Mouse (Mus musculus): Measurements from ENCODE around the gene Cdk13. TPM values are rescaled to one million over a fixed set of nuclear protein-coding genes. Genes with fewer than 3 reads are reported as not detected.

Gene Cdk13
- polyA plus RNA-seq, 1 experiment from 2014 or later, result 12.7 TPM

GRCm38 (mm10) chr13:17802880-17803279 lies 2.0 kb downstream of the Cdk13 start:
- WGBS, result 7% methylated on average over 3 of the region's 3 CpGs
- Histone ChIP-seq H3K36me3 (replicated peaks) (peaks cover 19% of the 10 kb centered on the region), H3K27ac (replicated peaks) (peak overlapping the region; percentile 95), H3K4me3 (peak overlapping the region; percentile 99), H3K27me3 (replicated peaks; ENCODE audit: low read depth, poor library complexity, severe bottlenecking) (no peaks in the 10 kb centered on the region), H3K4me1 (peaks cover 15% of the 10 kb centered on the region), H3K9me3 (no peaks in the 10 kb centered on the region)
- DNase-seq (ENCODE audit: low spot score), result no peak

- no peak for DNase-seq (ENCODE audit: low spot score)
- H3K36me3 ChIP-seq (replicated peaks), result peaks cover 34% of the 10 kb centered on the region
- peaks cover 15% of the 10 kb centered on the region for H3K4me1 ChIP-seq
- no peak overlapping the region for H3K4me3 ChIP-seq
- no peaks in the 10 kb centered on the region for H3K9me3 ChIP-seq
- H3K27ac ChIP-seq (replicated peaks), result no peak overlapping the region
- H3K27me3 ChIP-seq (replicated peaks; ENCODE audit: low read depth, poor library complexity, severe bottlenecking), result no peaks in the 10 kb centered on the region
- 93% methylated on average over 2 of the region's 2 CpGs for WGBS
These were observed 5.2 kb downstream of the Cdk13 start for GRCm38 (mm10) chr13:17799735-17800134.

- Histone ChIP-seq H3K27ac (replicated peaks) (no peak overlapping the region), H3K4me3 (no peak overlapping the region), H3K36me3 (replicated peaks) (peaks cover 34% of the 10 kb centered on the region), H3K9me3 (no peaks in the 10 kb centered on the region), H3K27me3 (replicated peaks; ENCODE audit: low read depth, poor library complexity, severe bottlenecking) (no peaks in the 10 kb centered on the region), H3K4me1 (no peaks in the 10 kb centered on the region)
- DNase-seq (ENCODE audit: low spot score), result no peak
- WGBS, result 88% methylated on average over 3 of the region's 3 CpGs
These were observed 9.0 kb downstream of the Cdk13 start for GRCm38 (mm10) chr13:17795757-17796456.

GRCm38 (mm10) chr13:17783643-17784042 lies 21.3 kb downstream of the Cdk13 start:
- 92% methylated on average over 5 of the region's 5 CpGs for WGBS
- H3K27me3 ChIP-seq (replicated peaks; ENCODE audit: low read depth, poor library complexity, severe bottlenecking), result no peaks in the 10 kb centered on the region

GRCm38 (mm10) chr13:17779923-17780322 lies 25.0 kb downstream of the Cdk13 start:
- H3K36me3 ChIP-seq (replicated peaks), result peaks cover 12% of the 10 kb centered on the region
- 87% methylated on average over 2 of the region's 2 CpGs for WGBS
- DNase-seq (ENCODE audit: low spot score), result no peak
- no peaks in the 10 kb centered on the region for H3K27me3 ChIP-seq (replicated peaks; ENCODE audit: low read depth, poor library complexity, severe bottlenecking)
- H3K27ac ChIP-seq (replicated peaks), result no peak overlapping the region
- H3K4me1 ChIP-seq, result no peaks in the 10 kb centered on the region
- H3K4me3 ChIP-seq, result no peak overlapping the region
- H3K9me3 ChIP-seq, result peaks cover 5% of the 10 kb centered on the region; the same call in 1 of the 2 replicates

More at GRCm38 (mm10) chr13:17783643-17784042, 21.3 kb downstream of the Cdk13 start:
- Histone ChIP-seq H3K4me1 (no peaks in the 10 kb centered on the region), H3K4me3 (no peak overlapping the region), H3K27ac (replicated peaks) (no peak overlapping the region), H3K9me3 (no peaks in the 10 kb centered on the region), H3K36me3 (replicated peaks) (0 out of 2 replicates have a peak, but pooled peaks cover 6% of the 10 kb centered on the region)
- DNase-seq (ENCODE audit: low spot score), result no peak

GRCm38 (mm10) chr13:17776303-17776702 lies 28.6 kb downstream of the Cdk13 start:
- WGBS, result 97% methylated on average over 1 of the region's 1 CpGs
- Histone ChIP-seq H3K36me3 (replicated peaks) (peaks cover 19% of the 10 kb centered on the region), H3K4me3 (no peak overlapping the region), H3K27ac (replicated peaks) (no peak overlapping the region), H3K27me3 (replicated peaks; ENCODE audit: low read depth, poor library complexity, severe bottlenecking) (no peaks in the 10 kb centered on the region), H3K9me3 (peaks cover 5% of the 10 kb centered on the region; the same call in 1 of the 2 replicates), H3K4me1 (no peaks in the 10 kb centered on the region)
- DNase-seq (ENCODE audit: low spot score), result no peak

GRCm38 (mm10) chr13:17775364-17775763 lies 29.5 kb downstream of the Cdk13 start:
- no peak for DNase-seq (ENCODE audit: low spot score)
- H3K36me3 ChIP-seq (replicated peaks), result peaks cover 22% of the 10 kb centered on the region
- no peak overlapping the region for H3K27ac ChIP-seq (replicated peaks)
- H3K4me1 ChIP-seq, result no peaks in the 10 kb centered on the region
- no peaks in the 10 kb centered on the region for H3K27me3 ChIP-seq (replicated peaks; ENCODE audit: low read depth, poor library complexity, severe bottlenecking)
- H3K9me3 ChIP-seq, result peaks cover 5% of the 10 kb centered on the region; the same call in 1 of the 2 replicates
- H3K4me3 ChIP-seq, result no peak overlapping the region

GRCm38 (mm10) chr13:17773112-17773511 lies 31.8 kb downstream of the Cdk13 start:
- no peak overlapping the region for H3K27ac ChIP-seq (replicated peaks)
- no peak for DNase-seq (ENCODE audit: low spot score)
- H3K36me3 ChIP-seq (replicated peaks), result peaks cover 19% of the 10 kb centered on the region
- H3K27me3 ChIP-seq (replicated peaks; ENCODE audit: low read depth, poor library complexity, severe bottlenecking), result no peaks in the 10 kb centered on the region
- H3K4me3 ChIP-seq, result no peak overlapping the region
- peaks cover 3% of the 10 kb centered on the region; the same call in 1 of the 2 replicates for H3K9me3 ChIP-seq
- H3K4me1 ChIP-seq, result no peaks in the 10 kb centered on the region

- H3K27ac ChIP-seq (replicated peaks), result no peak overlapping the region
- H3K4me1 ChIP-seq, result no peaks in the 10 kb centered on the region
- no peak overlapping the region for H3K4me3 ChIP-seq
- peaks cover 16% of the 10 kb centered on the region for H3K36me3 ChIP-seq (replicated peaks)
- 87% methylated on average over 6 of the region's 6 CpGs for WGBS
- no peaks in the 10 kb centered on the region for H3K9me3 ChIP-seq
- no peaks in the 10 kb centered on the region for H3K27me3 ChIP-seq (replicated peaks; ENCODE audit: low read depth, poor library complexity, severe bottlenecking)
- no peak for DNase-seq (ENCODE audit: low spot score)
These were observed 32.3 kb downstream of the Cdk13 start for GRCm38 (mm10) chr13:17772574-17772973.

GRCm38 (mm10) chr13:17762405-17762804 lies 42.5 kb downstream of the Cdk13 start:
- Histone ChIP-seq H3K27me3 (replicated peaks; ENCODE audit: low read depth, poor library complexity, severe bottlenecking) (no peaks in the 10 kb centered on the region), H3K4me3 (no peak overlapping the region)

GRCm38 (mm10) chr13:17754997-17755396 lies 49.9 kb downstream of the Cdk13 start:
- Histone ChIP-seq H3K27me3 (replicated peaks; ENCODE audit: low read depth, poor library complexity, severe bottlenecking) (no peaks in the 10 kb centered on the region), H3K9me3 (no peaks in the 10 kb centered on the region), H3K36me3 (replicated peaks) (peaks cover 28% of the 10 kb centered on the region), H3K4me3 (no peak overlapping the region), H3K4me1 (no peaks in the 10 kb centered on the region), H3K27ac (replicated peaks) (no peak overlapping the region)
- WGBS, result 83% methylated on average over 4 of the region's 4 CpGs
- DNase-seq (ENCODE audit: low spot score), result no peak

More at GRCm38 (mm10) chr13:17762405-17762804, 42.5 kb downstream of the Cdk13 start:
- Histone ChIP-seq H3K36me3 (replicated peaks) (peaks cover 40% of the 10 kb centered on the region), H3K27ac (replicated peaks) (no peak overlapping the region), H3K9me3 (no peaks in the 10 kb centered on the region), H3K4me1 (no peaks in the 10 kb centered on the region)
- 100% methylated on average over 1 of the region's 1 CpGs for WGBS
- DNase-seq (ENCODE audit: low spot score), result no peak

GRCm38 (mm10) chr13:17728798-17729197 lies 76.1 kb downstream of the Cdk13 start:
- no peak for DNase-seq (ENCODE audit: low spot score)
- whole genome bisulfite sequencing, result 92% methylated on average over 3 of the region's 3 CpGs
- Histone ChIP-seq H3K4me3 (no peak overlapping the region), H3K27me3 (replicated peaks; ENCODE audit: low read depth, poor library complexity, severe bottlenecking) (no peaks in the 10 kb centered on the region), H3K4me1 (no peaks in the 10 kb centered on the region), H3K36me3 (replicated peaks) (peaks cover 21% of the 10 kb centered on the region), H3K27ac (replicated peaks) (no peak overlapping the region), H3K9me3 (no peaks in the 10 kb centered on the region)

- Histone ChIP-seq H3K4me1 (no peaks in the 10 kb centered on the region), H3K27me3 (replicated peaks; ENCODE audit: low read depth, poor library complexity, severe bottlenecking) (no peaks in the 10 kb centered on the region), H3K4me3 (no peak overlapping the region), H3K27ac (replicated peaks) (no peak overlapping the region), H3K9me3 (no peaks in the 10 kb centered on the region), H3K36me3 (replicated peaks) (peaks cover 25% of the 10 kb centered on the region)
- WGBS, result 92% methylated on average over 4 of the region's 4 CpGs
- no peak for DNase-seq (ENCODE audit: low spot score)
These were observed 77.0 kb downstream of the Cdk13 start for GRCm38 (mm10) chr13:17727922-17728321.
